Mouse (Mus musculus) spleen, adult 12 weeks (tissue): ENCODE data around the gene Tsc22d4.
A peak's percentile ranks its signal among the peaks of the same experiment; 100 is the strongest.

Experiments
- DNase-seq: peaks from one replicate; pipeline ENCODE4 v3.0.0; 2022; ENCODE audit warnings: low spot score

Tsc22d4 gene

DNA sequence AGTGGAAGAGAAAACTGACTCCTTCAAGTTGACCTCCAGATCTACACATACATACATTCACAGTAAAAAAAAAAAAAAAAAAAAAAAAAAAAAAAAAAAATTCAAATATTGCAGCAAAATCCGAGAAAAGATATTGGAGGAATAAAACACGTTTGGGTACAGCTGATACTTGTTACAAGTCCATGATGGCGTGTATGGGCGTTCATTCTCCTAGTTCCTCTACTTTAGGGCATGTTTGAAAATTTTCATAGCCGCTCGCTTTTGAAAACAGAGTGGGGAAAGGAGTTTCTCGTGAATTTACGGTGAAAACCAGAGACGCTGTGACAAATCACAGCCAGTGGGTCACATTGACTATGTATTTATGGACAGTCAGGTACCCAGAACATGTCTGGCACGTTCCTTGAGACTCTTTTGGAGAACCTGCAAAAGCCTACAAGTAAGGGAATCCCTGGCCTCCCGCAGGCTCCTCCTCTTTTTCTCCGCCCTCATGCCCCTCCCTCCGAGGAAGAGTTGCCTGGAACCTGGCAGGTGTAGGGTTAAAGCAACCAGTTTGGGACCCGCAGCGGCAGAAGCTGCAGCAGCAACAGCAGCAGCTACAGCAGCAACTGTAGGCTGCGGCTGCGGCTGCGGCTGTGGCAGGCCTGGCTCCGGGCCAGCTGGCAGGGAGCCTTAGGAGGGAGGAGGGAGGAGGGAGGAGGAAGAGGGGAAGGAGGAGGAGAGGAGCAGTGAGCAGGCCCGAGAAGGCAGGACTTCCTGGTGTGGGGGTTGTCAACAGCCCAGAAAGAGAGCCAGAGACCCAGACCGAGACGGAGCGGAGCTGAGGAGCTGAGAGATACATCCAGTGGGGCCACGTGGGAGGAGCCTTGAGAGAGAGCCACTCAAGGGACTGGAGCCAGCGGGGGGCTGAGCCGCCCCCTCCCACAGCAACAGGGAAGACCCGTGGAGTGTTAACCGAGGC is at the start of gene Tsc22d4:
Tsc22d4 (plus strand) TSS at position 517 of the 958 bp plus-strand sequence.
- peak; percentile 96 for DNase-seq

- no peak for DNase-seq
These were observed 49.6 kb upstream of the Tsc22d4 start for GRCm38 (mm10) chr5:137695930-137696329.

DNA sequence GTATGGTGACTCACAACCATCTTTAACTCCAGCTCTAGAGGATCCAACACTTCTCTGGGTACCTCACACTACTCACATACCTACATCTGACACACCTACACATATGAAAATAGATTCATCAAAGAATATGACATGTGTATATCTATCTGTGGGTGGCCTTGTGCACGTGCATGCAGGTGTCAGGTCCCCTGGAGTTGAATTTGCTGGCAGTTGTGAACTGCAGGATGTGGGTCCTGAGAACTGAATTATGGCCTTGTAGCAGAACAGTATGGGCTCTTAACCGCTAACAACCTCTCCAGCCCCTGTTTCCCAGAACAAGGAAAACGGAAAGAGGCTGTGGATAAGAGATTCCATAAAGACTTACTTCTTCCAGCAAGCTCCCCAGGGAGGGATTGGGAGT is 46.5 kb upstream of the Tsc22d4 start:
- DNase-seq = no peak

GRCm38 (mm10) chr5:137699850-137700249 is 45.7 kb upstream of the Tsc22d4 start:
- no peak for DNase-seq

DNA sequence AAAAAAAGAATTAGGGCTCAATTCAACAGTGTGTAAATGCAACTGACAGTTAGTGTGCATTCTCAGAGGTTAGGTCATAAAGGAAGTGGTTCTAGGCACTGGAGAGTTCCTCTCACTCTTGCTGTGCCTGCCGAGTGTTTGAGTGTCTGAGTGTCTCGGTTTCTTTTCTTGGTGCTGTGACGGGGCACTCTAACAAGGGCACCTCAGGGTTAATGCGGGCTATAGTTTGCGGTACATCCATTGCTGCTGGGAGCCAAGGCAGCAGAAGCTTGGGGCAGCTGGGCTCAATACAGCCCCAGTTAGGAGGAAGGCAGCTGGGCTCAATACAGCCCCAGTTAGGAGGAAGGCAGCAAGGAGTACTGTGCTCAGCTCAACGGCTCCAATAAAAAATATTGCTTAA is 40.3 kb upstream of the Tsc22d4 start:
- no peak for DNase-seq

- DNase-seq = peak; percentile 75
These were observed 38.5 kb upstream of the Tsc22d4 start for GRCm38 (mm10) chr5:137706913-137707633.

- DNase-seq = no peak
These were observed 32.1 kb upstream of the Tsc22d4 start for GRCm38 (mm10) chr5:137713454-137713853.

DNA sequence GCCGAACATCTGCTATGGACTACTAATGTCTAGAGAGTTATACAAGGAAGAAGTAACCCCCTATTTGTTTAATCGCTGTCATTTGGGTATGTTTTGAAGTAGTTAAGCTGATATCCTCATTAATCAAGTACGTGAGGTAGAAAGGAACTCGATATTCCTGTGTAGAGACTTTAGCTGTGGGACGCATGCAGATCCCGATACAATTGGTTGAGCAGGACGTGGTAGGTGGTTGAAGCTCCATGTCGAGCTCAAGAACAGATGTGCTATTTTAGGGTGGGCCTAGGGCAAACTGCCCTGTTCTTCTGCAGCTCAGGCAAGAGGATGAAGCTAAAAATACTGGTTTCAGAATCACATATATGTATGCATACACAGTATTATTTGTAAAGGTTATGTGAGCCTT is 29.8 kb upstream of the Tsc22d4 start:
- DNase-seq = no peak

DNA sequence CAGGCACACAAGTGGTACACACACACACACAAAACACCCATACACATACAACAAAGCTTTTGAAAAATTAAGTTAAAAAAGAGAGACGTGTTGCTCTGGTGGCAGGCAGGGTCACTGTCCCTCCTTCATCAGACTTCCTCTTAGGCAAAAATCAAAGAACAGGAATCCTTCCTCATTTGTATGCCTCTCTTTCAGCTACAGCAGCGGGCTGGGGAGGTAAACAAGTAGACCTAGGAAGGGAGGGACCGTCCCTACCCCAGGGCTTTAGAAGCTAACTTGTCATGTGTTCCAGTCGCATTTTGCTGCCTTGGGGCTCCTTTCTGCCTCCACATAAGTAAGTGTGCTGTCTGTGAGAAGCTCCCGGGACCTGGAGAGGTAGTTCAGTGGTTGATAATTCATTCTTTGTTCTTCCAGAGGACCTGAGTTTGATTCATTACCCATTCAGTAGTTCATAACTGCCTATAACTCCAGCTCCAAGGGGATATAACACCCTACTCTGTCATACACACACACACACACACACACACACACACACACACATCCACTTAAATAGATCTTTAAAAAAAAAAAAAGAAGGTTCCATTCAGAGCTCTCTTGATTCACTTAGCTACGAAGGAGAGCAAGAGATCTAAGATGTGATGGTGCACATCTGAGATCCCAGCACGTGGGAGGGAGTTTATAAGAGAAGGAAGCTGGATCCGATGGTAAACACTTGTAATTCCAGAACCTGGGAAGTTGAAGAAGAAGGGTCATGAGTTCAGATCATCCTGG is 27.3 kb upstream of the Tsc22d4 start:
- no peak for DNase-seq

GRCm38 (mm10) chr5:137719088-137719487 is 26.4 kb upstream of the Tsc22d4 start:
- no peak for DNase-seq

DNA sequence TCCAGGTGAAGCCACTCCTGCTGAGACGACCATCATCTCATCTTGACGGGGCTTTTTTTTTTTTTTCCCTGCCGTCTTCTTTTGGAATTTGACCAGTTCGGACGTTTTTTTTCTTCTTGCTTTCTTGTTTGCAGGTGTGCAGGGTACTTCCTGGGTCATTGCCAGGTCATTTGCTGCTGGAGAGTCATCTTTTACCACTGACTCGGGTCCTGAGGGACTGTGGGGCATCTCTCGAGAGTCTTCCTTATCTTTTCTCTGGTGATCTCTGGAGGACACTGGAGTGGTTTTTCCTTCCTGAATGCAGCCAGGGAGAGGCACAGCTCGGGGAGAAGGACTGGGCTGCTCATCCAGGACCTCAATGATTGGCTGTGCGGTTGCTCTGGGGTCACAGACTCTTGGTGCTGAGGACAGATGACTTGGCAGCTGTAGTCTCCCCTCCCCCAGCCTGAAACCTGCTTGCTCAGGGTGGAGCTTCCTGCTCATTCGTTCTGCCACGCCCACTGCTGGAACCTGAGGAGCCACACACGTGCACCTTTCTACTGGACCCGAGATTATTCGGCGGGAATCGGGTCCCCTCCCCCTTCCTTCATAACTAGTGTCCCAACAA is 24.9 kb upstream of the Tsc22d4 start:
- peak; percentile 34 for DNase-seq

DNA sequence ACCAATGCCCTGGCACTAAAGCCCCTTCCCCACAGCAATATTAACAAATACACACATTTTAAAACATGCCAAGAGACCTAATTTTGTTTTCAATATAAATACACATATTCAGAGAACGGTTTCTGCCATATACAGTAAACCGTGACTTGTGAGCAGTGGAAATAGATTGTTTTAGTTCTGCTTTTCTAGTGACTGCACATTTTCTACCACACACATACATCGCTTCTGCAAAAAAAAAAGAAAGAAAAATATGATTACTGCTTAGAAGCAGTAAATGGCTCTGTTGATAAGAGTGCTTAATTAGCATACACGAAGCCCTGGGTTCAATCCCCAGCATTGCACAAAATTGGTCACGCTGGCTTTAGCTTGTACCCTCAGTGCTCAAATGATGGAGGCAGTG is 21.7 kb upstream of the Tsc22d4 start:
- no peak for DNase-seq

- no peak for DNase-seq
These were observed 18.8 kb upstream of the Tsc22d4 start for GRCm38 (mm10) chr5:137726767-137727166.

DNA sequence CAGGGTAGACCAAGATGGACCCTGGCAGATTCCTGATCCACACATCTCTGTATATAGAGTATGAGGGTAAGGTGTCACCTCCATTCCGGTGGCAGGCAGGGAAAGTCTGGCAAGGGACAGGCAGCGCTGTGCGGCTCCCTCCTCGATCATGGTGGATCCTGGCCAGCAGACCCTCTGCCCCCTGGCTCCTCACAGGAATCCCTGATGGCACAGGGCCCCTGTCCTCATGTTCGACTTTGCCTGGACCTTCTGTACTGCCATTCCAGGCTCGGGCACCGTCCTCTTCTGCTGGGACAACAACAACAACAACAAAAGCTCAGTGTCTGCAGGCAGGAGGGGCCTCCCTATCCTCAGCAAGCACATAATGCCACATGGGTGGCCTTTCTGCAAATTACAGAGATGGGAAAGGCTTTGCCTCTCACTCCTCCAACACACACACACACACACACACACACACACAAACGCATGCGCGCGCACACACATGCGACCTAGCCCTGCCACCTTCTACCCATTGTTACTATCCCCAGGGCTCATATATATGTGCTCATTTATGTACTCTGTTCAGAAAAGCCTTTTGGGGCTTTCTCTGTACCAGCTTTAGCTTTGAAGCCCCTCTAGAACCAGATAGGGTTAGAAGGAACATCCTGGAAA is 11.8 kb upstream of the Tsc22d4 start:
- no peak for DNase-seq

GRCm38 (mm10) chr5:137734289-137735061 is 11.1 kb upstream of the Tsc22d4 start:
- DNase-seq = no peak

DNA sequence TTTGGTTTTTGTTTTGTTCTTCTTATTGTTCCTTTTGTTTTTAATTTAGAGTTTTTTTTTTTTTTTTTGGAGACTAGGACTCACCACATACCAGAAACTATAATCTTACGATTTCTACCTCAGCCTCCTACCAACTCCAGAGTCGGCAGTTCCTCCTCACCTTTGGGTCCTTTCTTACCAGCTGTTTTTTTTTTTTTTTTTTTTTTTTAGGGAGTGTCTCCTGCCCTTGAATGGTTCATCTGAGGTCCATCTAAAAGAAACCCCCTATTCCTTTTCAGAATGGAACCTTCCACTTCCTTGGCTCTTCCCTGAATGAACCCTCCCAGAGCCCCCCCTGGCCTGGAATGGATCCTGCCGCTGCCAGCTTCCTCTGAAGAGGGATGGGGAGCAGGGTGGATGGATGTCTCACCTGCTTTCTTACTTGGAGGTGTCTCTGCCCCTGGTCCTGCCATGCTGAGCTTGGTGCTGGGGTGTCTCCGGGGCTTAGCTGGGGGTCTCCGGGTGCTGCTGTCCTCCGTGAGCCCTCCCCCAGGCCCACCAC is 8.1 kb upstream of the Tsc22d4 start:
- no peak for DNase-seq

DNA sequence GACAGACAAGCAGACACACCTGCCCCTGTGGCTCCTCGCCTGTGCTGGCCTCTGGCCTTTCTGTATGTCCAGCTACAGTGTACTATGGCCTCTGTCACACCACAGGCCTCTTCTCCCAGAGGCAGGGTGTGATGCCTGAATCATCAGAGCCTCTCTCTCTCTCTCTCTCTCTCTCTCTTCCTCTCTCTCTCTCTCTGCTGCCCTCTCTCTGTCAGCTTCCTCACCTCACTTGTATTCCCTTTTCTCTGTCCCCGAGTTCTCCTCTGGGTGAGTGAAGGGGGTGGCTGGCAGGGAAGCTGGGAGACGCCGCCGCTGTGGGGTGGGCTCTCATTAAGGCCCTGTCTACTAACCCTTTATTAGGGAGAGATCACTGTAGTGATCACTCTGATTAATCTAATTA is 7.0 kb upstream of the Tsc22d4 start:
- no peak for DNase-seq

DNA sequence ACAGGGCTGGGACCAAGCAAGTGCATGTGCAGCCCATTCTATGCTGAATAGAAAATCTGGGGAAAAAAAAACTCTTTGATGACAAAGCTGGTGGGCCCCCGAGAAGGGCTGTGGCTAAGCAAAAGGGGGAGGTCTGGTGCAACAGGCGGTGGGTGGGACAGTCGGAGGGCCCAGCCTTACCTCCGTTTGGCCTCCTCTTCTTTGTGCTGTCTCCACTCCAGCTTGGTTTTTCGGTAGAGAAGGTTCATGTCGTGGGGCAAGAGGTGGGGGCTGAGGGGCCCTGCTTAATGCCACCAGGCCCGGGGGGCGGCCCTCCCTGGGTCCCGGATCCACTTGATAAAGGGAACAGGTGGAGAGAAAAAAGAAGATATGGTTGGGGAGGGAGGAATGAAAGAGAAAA is 6.1 kb upstream of the Tsc22d4 start:
- no peak for DNase-seq

DNA sequence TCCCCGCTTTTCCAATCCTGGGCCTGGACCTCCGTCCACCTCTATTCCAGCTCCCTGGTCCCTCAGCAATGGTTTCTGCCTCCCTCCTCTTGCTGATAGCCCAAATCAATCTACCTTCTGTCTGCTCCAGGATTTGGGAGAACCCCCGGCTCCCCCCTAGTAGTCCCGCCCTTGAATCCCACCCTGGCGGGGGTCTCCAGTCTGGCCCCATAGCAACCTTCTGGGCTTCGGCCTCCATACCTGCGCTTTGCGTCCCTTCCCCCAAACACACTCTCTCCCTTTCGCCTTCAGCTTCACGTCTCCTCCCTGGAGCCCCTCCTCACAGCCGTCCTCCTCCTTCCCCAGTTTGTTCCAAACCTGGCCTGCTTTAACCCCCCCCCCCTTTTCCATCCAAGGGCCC is 5.0 kb upstream of the Tsc22d4 start:
- DNase-seq = no peak
